Mouse (Mus musculus) liver, embryonic 12.5 days (tissue): ENCODE measurements around the gene Ddx19a. TPM values are rescaled to one million over a fixed set of nuclear protein-coding genes. Genes with fewer than 3 reads are reported as not detected.

Source experiments
- ATAC-seq: fragments of 200-750 bp; cut with Nextera tagmentation; 2 replicates; pipeline ENCODE4 v1.8.0; 2017; ENCODE audit warnings: moderate number of reproducible peaks, mild to moderate bottlenecking, moderate library complexity
- H3K27ac ChIP-seq: fragments of 300-500 bp; sonication (generic); 2 replicates; pipeline ENCODE4 v1.5.1; 2016; ENCODE audit warnings: mild to moderate bottlenecking
- H3K27me3 ChIP-seq: fragments of 300-500 bp; sonication (generic); replicated peaks from 2 replicates; pipeline ENCODE4 v1.6.1; 2016; ENCODE audit warnings: mild to moderate bottlenecking, moderate library complexity
- H3K36me3 ChIP-seq: fragments of 300-500 bp; sonication (generic); 2 replicates; pipeline ENCODE4 v1.6.1; 2016; ENCODE audit warnings: mild to moderate bottlenecking, moderate library complexity
- H3K4me1 ChIP-seq: fragments of 300-500 bp; sonication (generic); 2 replicates; pipeline ENCODE4 v1.6.1; 2016
- H3K4me2 ChIP-seq: fragments of 300-500 bp; sonication (generic); 2 replicates; pipeline ENCODE4 v1.6.1; 2016; ENCODE audit warnings: mild to moderate bottlenecking, moderate library complexity
- H3K4me3 ChIP-seq: fragments of 300-500 bp; sonication (generic); 2 replicates; pipeline ENCODE4 v1.5.1; 2016; ENCODE audit warnings: mild to moderate bottlenecking, moderate library complexity
- H3K9ac ChIP-seq: fragments of 300-500 bp; sonication (generic); 2 replicates; pipeline ENCODE4 v1.6.1; 2016; ENCODE audit warnings: mild to moderate bottlenecking, moderate library complexity
- H3K9me3 ChIP-seq: fragments of 300-500 bp; sonication (generic); replicated peaks from 2 replicates; pipeline ENCODE4 v1.6.1; 2016; ENCODE audit warnings: mild to moderate bottlenecking, moderate library complexity
- WGBS: fragments of 180-500 bp; shearing (Covaris S2); methylation state at CpG from one replicate; pipeline ENCODE4 v1.1.7; 2016; ENCODE audit not compliant: insufficient replicate concordance; 5-methylcytosine and 5-hydroxymethylcytosine counted together
- polyA plus RNA-seq: library from polyadenylated mRNA; unstranded; fragments of >200 nt; fragmentation: Nextera tagmentation; extraction: Ambion mirVana; gene quantifications from 2 replicates; pipeline ENCODE4 v1.2.1, GENCODE M21; 2016

Gene Ddx19a
- 15.3 TPM in 2 replicates for polyA plus RNA-seq

- peak; percentile 93 for ATAC-seq
- 4% methylated on average over 58 of the region's 58 CpGs for WGBS
These were observed at the start of gene Ddx19a for GRCm38 (mm10) chr8:110997547-110998531. Gene Ddx19a, minus strand, starts transcription at chr8:110997800.

GRCm38 (mm10) chr8:111044003-111044734 lies 46.6 kb upstream of the Ddx19a start:
- Histone ChIP-seq H3K36me3 (peaks cover 99% of the 10 kb centered on the region), H3K4me1 (no peaks in the 10 kb centered on the region), H3K27ac (no peak overlapping the region), H3K27me3 (no peaks in the 10 kb centered on the region), H3K4me3 (no peak overlapping the region), H3K9me3 (no peaks in the 10 kb centered on the region), H3K9ac (no peak overlapping the region), H3K4me2 (no peak overlapping the region)
- WGBS = 38% methylated on average over 2 of the region's 2 CpGs
- no peak for ATAC-seq

More at GRCm38 (mm10) chr8:110997547-110998531, at the start of gene Ddx19a:
- peak within 1 kb of the TSS; percentile 80 for H3K4me2 ChIP-seq
- H3K27ac ChIP-seq = peak within 1 kb of the TSS; percentile 91
- peak within 1 kb of the TSS; percentile 94 for H3K4me3 ChIP-seq
- peaks cover 27% of the 10 kb centered on the region for H3K36me3 ChIP-seq
- peaks cover 40% of the 10 kb centered on the region for H3K4me1 ChIP-seq
- peak within 1 kb of the TSS; percentile 86 for H3K9ac ChIP-seq
- H3K27me3 ChIP-seq = no peaks in the 10 kb centered on the region
- H3K9me3 ChIP-seq = no peaks in the 10 kb centered on the region

GRCm38 (mm10) chr8:111042546-111042945 lies 44.9 kb upstream of the Ddx19a start:
- Histone ChIP-seq H3K4me3 (no peak overlapping the region), H3K9ac (no peak overlapping the region), H3K4me1 (no peaks in the 10 kb centered on the region), H3K4me2 (no peak overlapping the region), H3K27ac (no peak overlapping the region), H3K27me3 (no peaks in the 10 kb centered on the region), H3K9me3 (no peaks in the 10 kb centered on the region), H3K36me3 (peaks cover 99% of the 10 kb centered on the region)
- 0 out of 2 replicates have a peak, but pooled peaks have one; percentile 30 for ATAC-seq
- WGBS = 91% methylated on average over 19 of the region's 19 CpGs

- no peak for ATAC-seq
- Histone ChIP-seq H3K36me3 (peaks cover 62% of the 10 kb centered on the region), H3K4me1 (peaks cover 28% of the 10 kb centered on the region), H3K4me3 (no peak overlapping the region), H3K27me3 (peaks cover 5% of the 10 kb centered on the region; the same call in 1 of the 2 replicates), H3K9ac (no peak overlapping the region), H3K27ac (no peak overlapping the region), H3K9me3 (no peaks in the 10 kb centered on the region), H3K4me2 (0 out of 2 replicates have a peak overlapping the region, but pooled peaks have one; percentile 79)
- 93% methylated on average over 15 of the region's 15 CpGs for WGBS
These were observed 39.0 kb upstream of the Ddx19a start for GRCm38 (mm10) chr8:111036591-111036990.

- 9% methylated on average over 12 of the region's 12 CpGs for WGBS
- peaks cover 7% of the 10 kb centered on the region; the same call in 1 of the 2 replicates for H3K27me3 ChIP-seq
- peaks cover 39% of the 10 kb centered on the region for H3K36me3 ChIP-seq
- ATAC-seq = peak; percentile 42
- peaks cover 37% of the 10 kb centered on the region for H3K4me1 ChIP-seq
- peak overlapping the region; percentile 91 for H3K27ac ChIP-seq
- H3K9ac ChIP-seq = peak overlapping the region; percentile 95
- H3K4me2 ChIP-seq = peak overlapping the region; percentile 79
- H3K4me3 ChIP-seq = peak overlapping the region; percentile 86
- H3K9me3 ChIP-seq = no peaks in the 10 kb centered on the region
These were observed 36.7 kb upstream of the Ddx19a start for GRCm38 (mm10) chr8:111034276-111034675.

- H3K9ac ChIP-seq = peak overlapping the region; percentile 95
- H3K27me3 ChIP-seq = peaks cover 7% of the 10 kb centered on the region; the same call in 1 of the 2 replicates
- peaks cover 33% of the 10 kb centered on the region for H3K36me3 ChIP-seq
- H3K9me3 ChIP-seq = no peaks in the 10 kb centered on the region
- H3K27ac ChIP-seq = peak overlapping the region; percentile 91
- H3K4me2 ChIP-seq = peak overlapping the region; percentile 79
- peak; percentile 95 for ATAC-seq
- H3K4me3 ChIP-seq = peak overlapping the region; percentile 86
- 5% methylated on average over 37 of the region's 37 CpGs for WGBS
- H3K4me1 ChIP-seq = peaks cover 39% of the 10 kb centered on the region
These were observed 36.0 kb upstream of the Ddx19a start for GRCm38 (mm10) chr8:111033482-111034215.

- no peaks in the 10 kb centered on the region for H3K9me3 ChIP-seq
- peaks cover 45% of the 10 kb centered on the region for H3K4me1 ChIP-seq
- peaks cover 26% of the 10 kb centered on the region for H3K36me3 ChIP-seq
- ATAC-seq = no peak
- peak within 1 kb of the TSS; percentile 86 for H3K4me3 ChIP-seq
- peak within 1 kb of the TSS; percentile 95 for H3K9ac ChIP-seq
- peak within 1 kb of the TSS; percentile 79 for H3K4me2 ChIP-seq
- WGBS = 86% methylated on average over 7 of the region's 7 CpGs
- H3K27ac ChIP-seq = peak within 1 kb of the TSS; percentile 91
- peaks cover 7% of the 10 kb centered on the region; the same call in 1 of the 2 replicates for H3K27me3 ChIP-seq
These were observed 35.3 kb upstream of the Ddx19a start, which contains the start of gene Aars for GRCm38 (mm10) chr8:111032916-111033315. Gene Aars, plus strand, starts transcription at chr8:111033144.

- Histone ChIP-seq H3K36me3 (peaks cover 12% of the 10 kb centered on the region), H3K4me3 (no peak within 1 kb of the TSS), H3K9ac (no peak within 1 kb of the TSS), H3K9me3 (no peaks in the 10 kb centered on the region), H3K4me1 (peaks cover 53% of the 10 kb centered on the region), H3K27ac (no peak within 1 kb of the TSS), H3K27me3 (peaks cover 7% of the 10 kb centered on the region; the same call in 1 of the 2 replicates), H3K4me2 (no peak within 1 kb of the TSS)
- WGBS = 88% methylated on average over 19 of the region's 19 CpGs
- no peak for ATAC-seq
These were observed 34.0 kb upstream of the Ddx19a start, which contains the start of gene Ddx19b for GRCm38 (mm10) chr8:111031572-111031971. Gene Ddx19b, minus strand, starts transcription at chr8:111031751.

GRCm38 (mm10) chr8:111030045-111030444 lies 32.4 kb upstream of the Ddx19a start:
- Histone ChIP-seq H3K4me3 (peak overlapping the region; percentile 43), H3K27me3 (peaks cover 7% of the 10 kb centered on the region; the same call in 1 of the 2 replicates), H3K4me2 (peak overlapping the region; percentile 69), H3K36me3 (no peaks in the 10 kb centered on the region), H3K9ac (peak overlapping the region; percentile 39; the same call in 1 of the 2 replicates), H3K27ac (no peak overlapping the region), H3K9me3 (no peaks in the 10 kb centered on the region), H3K4me1 (peaks cover 41% of the 10 kb centered on the region)
- 71% methylated on average over 6 of the region's 6 CpGs for WGBS
- ATAC-seq = no peak

- Histone ChIP-seq H3K9ac (peak overlapping the region; percentile 39; the same call in 1 of the 2 replicates), H3K4me1 (peaks cover 36% of the 10 kb centered on the region), H3K4me3 (peak overlapping the region; percentile 43), H3K4me2 (peak overlapping the region; percentile 69), H3K27me3 (peaks cover 7% of the 10 kb centered on the region; the same call in 1 of the 2 replicates), H3K9me3 (no peaks in the 10 kb centered on the region), H3K27ac (no peak overlapping the region), H3K36me3 (no peaks in the 10 kb centered on the region)
- WGBS = 19% methylated on average over 4 of the region's 4 CpGs
- ATAC-seq = no peak
These were observed 32.0 kb upstream of the Ddx19a start for GRCm38 (mm10) chr8:111029589-111029988.
